Mouse (Mus musculus) right cerebral cortex, postnatal 25 days (tissue): Measurements from ENCODE around the gene Rbpjl.
A peak's percentile ranks its signal among the peaks of the same experiment; 100 is the strongest.

Experiments
- DNase-seq: peaks from one replicate; pipeline ENCODE4 v3.0.0; 2022

Gene Rbpjl

DNA sequence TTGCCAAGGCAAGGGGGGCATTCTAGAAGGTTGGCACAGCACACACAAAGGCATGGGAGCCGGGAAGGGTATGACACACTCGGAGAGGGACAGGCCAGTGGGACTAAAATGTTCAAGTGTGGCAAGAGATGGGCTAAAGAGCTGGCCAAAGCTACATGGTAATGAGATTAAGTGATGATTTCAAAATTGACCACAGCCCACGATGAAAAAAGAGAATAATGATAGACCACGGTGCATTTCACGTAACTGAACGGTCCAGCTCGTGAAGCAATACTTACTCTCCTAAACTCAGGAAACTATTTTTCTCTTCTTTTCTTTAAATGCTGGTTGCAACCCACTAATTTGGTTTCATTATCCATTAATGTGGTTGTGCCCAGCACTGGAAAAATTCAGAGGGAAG, 6.9 kb upstream of the Rbpjl start:
- DNase-seq, result no peak

DNA sequence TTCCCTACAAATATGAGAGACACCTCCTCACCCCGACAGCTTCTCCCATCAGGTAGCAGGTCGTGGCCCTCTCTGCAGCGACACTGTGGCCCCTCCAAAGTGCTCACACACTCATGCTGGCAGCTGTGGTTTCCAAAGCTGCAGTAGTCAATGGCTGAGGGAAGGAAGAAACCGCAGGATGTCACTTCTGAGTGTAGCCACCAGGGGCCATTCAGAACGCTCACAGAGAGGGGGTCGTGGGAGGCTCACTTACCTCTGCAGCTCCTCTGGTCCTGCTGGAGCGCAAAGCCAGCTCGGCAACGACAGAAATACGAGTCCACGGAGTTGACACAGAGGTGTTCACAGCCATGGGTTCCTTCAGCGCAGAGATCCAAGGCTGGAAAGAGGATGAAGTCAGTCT, 6.0 kb upstream of the Rbpjl start:
- no peak for DNase-seq

DNA sequence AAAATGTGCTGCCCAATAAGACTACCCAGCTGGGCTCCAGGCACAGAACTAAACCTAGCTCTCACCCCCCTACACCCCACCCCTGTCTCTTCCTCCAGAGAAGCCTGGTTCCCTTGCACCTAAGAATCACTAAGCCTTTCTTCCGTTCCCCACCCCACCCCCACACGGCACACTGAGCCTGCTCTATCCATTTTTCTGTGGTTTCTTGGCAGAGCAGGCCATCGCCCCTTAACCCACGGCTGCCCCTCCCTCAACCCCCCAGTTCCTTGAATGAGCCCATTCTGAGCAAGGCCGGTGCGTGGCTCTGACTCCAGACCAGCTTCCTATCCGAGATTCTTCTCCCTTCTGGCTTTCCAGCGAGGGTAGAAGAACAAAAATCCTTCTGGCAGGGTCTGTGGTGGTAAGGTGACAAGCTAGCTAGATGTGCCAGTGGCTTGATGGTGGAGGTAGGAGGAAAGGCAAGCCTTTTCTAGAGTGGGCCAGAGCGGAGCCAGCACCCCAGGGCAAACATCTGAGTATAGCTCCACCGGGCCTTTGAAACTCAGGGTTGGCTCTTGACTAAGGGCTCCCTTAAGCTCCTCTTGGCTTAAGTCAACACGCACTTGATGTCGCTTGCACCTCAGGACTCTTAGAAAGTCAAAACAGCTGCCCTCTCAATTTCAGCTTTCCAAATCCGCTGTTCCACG, 598 bp downstream of the Rbpjl start:
- DNase-seq, result no peak

DNA sequence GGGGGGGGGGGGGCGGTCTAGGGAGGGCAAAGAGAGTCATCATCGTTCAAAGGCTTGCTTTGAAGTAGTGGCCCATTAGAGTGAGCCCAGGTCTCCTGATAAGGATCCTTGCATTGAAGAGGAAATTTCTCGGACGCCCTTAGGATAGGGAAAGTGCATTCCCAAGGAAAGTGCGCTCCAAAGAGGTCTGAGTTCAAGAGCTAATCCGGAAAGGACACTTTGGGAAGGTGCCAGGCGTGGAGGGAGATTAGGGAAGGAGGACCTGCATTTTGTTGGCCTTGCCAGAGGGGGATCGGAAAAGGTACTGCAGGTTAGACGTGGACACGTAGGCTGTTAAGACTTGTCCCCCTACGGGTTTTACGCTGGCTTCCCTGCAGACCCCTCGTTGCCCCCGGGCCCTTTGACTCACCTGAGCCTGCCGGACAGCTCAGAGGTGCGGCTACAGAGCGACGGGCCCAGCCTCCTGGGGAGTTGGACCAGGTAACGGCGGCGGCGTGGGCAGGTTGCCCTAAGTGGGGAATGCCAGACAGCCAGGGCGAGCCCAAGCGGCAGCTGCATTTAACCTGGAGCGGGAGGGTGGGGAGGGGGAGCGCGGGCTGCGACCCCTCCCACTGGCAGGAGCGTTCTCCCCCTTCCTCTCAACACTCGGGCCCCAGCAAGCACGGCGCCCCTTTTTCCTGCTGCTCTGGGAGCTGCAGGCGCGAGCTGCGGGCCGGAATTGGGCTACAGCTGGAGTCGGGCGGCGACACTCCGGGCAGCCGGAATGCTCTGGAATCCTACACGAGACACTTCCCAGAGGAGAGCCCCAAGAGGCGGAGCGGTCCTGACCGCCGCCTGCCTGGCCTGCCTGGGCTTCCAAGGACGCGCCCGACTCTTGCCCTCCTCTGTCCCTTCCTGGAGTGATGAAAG, 1.4 kb downstream of the Rbpjl start:
- DNase-seq, result no peak

DNA sequence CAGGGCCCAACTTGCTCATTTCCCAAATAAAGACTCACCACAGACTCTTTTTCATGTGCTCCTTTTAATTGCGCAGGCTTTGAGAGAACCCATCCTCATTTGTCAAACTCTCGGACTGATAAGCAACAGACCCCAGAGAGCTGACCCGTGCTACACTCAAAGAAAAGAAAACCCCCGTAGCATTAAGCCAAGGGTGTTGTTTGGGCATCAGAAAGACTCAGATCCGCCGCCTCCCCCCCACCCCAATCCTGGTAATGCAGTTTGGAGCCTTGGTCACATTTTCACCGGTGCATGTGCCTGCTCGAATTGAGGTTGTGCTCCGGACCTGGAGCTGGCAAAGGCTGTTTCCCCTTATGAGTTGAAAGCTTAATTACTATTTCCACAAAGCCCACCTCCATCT, 2.1 kb downstream of the Rbpjl start, which contains the start of gene Matn4:
Gene Matn4, minus strand, starts transcription at position 101 of the 400 bp plus-strand sequence.
- no peak for DNase-seq

DNA sequence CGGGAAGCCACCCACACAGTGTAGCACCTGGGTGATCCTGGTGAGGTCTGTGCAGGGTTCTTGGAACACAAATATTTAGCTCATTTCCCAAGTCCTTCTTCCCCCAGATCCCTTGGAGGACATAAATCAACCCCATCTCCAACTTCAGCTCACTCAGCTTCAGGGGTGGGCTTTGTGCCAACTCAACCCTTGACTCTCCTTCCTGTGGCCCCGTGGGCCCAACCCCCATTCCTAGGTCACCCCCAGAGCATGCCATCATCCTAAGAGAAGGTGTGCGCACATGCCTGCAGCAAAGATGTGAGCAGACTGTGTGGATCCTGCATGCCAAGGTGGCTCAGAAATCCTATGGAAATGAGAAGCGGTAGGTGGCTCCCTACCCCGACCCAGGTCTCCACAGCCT, 2.6 kb downstream of the Rbpjl start:
- DNase-seq, result no peak

DNA sequence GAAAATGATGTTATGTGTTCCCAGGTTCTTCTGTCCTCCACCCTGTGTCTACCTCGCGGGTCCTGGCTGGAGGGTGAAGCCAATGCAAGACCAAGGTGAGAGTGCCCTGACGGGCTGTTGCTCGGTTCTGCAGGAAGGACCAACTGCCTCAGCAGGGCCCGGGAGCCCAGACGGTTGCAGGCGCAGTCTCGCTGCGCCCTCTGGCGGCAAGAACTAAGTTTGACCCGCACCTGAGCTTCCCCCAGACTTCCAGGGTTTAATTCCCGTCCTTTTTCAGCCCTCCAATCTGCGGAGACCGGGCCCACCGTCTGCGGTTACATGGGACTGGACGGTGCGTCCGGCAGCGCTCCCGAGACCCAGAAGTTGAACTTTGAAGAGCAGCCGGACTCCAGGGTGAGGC, 4.8 kb downstream of the Rbpjl start:
- peak; percentile 63 for DNase-seq

DNA sequence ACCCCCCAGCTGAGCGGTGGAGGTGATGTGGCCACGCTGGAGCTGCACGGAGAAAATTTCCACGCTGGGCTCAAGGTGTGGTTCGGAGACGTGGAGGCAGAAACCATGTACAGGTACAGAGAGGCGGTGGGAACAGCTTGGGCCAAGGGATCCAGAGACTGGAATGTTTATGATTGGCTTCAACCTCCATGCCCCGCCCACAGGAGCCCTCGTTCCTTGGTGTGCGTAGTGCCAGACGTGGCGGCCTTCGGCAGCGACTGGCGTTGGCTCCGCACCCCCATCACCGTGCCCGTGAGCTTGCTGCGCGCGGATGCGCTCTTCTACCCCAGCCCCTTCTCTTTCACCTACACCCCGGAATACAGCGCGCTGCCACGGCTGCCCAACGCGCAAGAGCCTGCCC, 11.2 kb downstream of the Rbpjl start:
- DNase-seq, result no peak

DNA sequence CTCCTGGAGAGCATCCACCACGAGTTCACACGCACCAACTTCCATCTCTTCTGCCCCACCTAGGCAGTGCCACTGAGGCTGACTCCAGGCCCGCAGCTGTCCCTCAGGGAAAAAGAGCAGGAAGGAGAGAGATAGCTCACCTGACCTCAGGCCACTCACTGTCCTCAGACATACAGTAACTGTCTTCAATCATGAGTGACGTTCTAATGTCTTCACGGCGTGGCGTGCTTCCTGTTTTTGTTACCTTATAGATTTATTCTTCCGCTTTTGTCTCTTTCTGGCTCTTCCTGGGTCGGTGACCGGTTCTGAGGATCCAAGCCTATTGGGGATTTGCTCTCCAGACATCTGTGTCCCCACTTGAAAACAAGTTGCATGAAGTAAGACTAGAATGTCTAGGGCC, 11.6 kb downstream of the Rbpjl start:
- no peak for DNase-seq

DNA sequence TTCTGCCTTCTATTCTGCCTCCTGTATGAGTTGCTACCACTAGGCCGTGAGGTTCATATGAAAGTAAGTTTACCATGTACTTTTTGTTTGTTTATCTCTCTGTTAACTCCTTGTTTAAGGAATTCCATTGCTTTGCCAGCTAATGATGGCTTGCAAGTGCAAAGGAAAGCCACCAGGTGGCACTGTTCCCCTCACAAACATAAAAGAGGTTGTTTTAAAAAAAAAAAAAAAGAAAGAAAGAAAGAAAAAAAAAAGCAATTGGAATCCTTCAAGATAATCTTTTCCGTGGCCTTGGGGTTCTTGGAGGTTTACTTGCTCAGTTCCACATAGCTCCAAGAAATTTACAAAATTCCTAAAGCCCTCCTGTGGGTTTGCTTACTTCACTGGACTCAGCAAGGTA, 14.3 kb downstream of the Rbpjl start:
- no peak for DNase-seq

DNA sequence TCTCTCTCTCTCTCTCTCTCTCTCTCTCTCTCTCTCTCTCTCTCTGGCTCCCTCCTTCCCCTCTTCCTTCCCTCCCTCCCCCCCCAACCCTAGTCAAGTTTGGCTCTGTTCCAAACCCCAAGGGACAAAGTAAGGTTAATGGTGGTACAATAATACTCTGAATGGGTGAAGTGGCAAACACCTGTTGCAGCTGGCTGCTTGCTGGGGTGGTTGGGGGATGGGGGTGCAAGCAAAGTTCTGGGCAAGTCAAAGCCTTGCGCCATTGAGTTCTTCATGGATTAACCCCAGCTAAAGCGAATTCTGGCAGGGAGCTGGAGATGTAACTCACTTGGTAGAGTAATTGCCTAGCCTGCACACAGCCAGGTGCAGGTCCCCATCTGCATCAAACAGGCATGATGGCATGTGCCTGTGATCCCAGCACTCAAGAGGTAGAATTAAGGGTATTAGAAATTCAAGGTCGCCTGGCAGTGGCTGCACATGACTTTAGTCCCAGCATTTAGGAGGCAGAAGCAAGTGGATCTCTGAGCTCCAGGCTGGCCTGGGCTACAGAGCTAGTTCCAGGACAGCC, 15.5 kb downstream of the Rbpjl start:
- DNase-seq, result no peak

DNA sequence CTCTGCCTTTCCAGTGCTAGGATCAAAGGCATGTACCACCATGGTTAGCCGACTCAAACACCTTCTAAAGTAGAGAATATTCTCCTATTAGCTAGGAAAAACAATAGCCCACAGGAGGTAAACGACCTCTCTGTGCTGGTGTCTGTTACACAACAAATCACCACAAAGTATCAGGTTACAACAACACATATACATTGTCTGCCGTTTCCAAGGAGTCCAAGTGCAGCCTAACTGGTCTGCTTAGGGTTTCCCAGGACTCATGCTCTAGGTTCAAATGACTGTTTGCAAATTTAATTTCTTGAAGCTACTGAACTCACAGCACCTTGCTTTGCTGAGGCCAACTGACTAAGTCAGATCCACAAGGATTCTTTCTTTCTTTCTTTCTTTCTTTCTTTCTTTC, 16.5 kb downstream of the Rbpjl start:
- no peak for DNase-seq

DNA sequence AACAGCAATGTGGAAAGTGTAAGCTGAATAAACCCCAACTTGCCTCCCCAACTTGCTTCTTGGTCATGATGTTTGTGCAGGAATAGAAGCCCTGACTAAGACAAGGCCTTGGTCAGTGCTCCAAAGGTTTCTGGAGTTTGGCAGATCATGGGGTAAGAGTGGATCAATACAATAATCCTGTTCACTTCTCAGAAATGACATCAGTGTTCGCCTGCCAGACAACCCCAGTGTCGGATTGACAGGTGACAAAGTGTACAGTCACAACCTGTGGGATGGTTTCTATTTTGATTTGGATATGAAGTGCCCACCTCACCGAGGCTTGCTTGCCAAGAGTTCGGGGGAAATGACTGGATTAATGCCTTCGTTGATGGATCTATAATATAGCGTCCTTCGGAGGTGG, 18.4 kb downstream of the Rbpjl start:
- DNase-seq, result no peak

DNA sequence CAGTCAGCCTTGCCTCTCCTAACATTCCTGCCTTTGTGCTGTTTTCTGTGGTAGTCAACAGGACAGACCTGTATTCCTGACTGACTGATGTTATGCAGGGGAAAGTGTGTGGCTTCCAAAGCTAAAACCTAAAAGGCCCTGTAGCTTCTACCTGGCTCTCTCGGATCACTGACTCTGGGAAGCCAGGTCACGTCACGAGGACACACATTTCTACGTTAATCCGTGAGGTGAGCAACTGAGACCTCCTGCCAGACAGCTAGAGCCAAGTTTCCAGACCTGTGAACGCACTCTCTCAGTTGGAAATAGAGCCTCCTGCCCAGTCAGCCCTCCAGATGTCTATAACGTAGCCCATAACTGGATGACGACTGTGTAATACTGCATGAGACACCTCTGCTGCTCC, 19.0 kb downstream of the Rbpjl start:
- no peak for DNase-seq

DNA sequence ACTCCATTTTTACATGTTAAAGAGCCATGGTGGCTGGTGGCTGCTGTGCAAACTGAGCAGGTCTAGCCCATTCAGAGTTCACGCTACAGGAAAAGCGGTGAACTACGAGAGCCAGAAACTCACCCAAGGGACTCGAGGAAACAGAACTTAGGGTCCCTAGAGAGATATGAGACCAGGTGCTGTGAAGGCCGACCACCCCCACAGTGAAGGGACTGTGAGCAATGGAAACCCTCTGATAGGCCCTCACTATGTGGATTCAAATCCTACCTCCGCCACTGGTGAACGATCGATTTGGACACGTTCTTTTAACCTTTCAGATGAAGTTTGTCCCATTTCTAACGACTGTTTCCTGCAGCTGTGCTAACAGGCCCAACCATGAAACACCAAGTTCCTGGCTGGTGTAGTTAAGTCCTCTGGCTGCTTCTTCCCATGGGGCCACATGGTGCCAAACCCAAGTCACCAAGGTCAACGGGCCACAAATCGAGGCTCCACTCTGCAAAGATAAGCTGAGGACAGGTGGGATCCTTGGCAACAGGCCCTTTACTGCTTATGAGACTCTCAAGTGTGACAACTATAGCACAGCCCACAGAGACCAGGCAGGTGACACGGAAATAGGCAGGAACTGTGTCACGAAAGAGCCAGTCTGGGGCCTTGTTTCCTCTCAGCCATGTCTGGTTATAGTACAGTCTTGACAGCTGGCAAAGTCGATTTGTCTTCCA, 19.9 kb downstream of the Rbpjl start:
- no peak for DNase-seq

DNA sequence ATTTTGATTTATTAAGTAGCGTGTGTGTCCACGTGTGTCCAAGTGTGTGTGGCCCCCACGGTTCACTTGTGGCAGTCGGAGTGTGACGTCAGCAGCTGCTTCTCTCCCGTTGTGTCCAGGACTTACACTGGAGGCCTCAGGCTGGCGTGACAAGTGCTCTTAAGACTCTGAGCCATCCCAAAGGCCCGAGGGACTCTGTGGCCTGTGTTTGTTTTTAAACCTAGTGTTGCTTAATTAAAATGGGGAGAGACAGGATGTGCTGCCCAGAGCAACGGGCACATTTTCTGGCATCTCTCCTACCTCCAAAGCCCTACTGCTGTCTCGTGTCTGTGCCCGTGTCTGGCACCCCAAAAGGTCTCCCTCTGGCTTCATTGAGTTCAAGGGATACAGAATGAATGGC, 20.5 kb downstream of the Rbpjl start:
- no peak for DNase-seq

DNA sequence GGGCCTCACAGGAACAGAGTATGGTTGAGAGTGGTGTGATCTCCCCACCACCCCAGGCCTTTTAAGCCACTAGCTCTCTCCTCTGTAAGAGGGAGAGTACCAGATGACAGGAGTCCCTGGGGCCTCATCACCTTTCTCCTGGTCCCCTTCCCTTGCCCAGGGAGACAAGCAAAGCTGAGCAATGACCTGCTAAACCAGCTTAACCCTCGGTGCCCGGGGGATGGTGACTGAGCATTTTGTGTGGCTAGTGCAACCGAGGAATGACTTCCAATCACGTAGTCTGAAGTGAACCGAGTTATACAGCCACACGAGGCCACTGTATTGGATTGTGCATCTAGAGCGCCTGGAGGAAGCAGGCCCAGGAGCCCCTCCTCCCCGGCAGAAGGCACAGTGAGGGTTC, 21.5 kb downstream of the Rbpjl start:
- DNase-seq, result no peak

DNA sequence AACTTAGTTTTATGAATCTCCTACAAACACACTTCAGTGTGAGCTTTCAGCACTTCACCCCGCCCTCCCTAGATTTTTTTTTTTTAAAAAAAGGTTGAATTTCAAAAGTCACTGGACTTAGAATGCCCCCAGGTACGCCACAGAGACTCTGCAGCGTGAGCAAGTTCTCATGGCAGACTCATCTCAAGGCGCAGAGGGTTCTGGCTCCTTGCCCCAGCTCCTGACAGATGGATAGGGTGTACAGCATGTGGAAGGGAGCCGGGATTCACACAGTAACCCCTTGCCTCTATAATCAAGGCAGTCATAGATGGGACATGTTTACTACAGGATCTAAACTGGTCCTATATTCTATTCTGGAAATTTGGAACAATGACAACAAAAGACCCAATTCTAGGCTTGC, 22.5 kb downstream of the Rbpjl start:
- no peak for DNase-seq

DNA sequence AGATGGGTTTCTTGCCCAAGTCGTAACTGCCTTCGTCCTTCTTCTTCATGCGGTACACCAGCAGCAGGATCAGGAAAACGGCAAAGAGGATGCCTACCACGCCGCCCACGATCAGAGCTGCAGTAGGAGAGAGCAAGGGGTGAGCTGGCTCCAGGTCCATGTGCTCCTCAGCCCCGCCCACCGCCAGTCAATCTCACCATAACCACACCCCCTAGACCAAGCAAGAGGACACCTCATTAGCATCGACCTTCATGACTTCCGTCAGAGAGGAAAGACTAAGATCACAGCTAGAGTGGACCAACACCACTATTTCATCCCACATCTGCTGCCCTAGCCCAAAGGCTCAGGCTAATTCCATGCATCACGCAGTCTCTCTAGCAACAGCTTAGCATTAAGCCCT, 23.2 kb downstream of the Rbpjl start:
- no peak for DNase-seq

DNA sequence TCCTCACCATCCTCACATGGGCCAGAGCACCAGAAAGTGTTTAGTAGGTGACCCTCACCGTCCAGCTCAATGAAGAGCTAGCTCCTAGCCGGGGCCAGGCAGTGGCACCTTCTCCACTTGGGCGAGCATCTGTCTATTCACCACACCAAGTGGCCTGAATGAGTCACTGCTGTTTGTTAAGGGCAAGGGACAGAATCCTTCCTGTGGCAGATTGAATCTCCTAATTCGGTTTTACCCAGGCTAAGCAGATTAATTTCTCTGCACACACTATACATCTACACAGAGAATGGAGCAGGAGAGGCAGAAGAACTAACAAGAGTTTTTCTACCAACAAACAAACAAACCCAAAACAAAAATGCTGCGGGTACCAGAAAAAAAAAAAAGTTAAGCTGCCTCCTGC, 24.0 kb downstream of the Rbpjl start:
- DNase-seq, result no peak

DNA sequence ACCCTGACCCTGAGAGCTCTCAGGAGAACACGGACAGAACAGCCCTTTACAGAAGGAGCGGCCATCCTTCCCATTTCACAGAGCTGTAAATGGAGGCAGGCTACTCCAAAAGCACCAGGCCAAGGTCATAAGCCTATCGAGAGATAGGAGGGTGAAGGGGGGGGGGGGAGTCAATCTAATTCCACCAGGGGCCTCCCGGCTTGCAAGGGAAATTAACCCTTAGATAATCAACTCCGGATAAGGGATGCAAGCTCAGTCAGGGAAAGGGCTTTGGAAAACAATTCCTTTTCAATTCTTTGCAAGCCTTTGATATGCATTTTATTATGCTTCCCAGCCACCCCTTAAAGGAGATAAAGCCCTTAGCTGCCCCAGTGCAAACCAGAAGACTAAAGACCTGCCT, 25.5 kb downstream of the Rbpjl start:
- DNase-seq, result no peak

DNA sequence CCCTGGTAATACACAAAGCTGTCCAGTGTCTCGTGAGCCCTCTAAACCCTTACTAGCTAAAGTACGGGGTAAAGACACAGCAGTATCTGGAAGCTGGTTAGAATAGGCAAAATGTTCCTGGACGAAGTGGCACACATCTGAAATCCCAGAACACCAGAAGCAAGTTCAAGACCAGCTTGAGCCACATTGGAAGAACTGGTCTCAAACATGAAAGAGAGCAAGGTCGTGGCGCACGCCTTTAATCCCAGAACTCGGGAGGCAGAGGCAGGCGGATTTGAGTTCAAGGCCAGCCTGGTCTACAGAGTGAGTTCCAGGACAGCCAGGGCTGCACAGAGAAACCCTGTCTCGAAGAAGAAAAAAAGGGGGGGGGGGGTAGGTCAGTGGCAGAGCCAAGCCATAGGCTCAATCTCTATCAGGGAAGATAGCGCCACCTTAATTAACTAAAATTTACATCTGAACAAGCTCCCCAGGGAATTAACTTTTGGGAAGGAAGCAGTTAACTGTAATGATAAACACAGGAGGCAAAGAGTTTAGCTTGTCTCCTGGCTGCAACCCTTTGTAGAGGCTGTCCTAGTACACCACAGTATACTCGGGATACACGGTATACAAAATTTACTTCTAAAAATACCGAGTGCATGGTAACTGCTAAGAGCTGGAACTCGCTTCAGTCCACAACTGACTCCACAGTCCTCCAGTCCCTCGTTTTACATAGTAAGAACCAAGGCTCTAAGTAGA, 27.1 kb downstream of the Rbpjl start:
- no peak for DNase-seq

DNA sequence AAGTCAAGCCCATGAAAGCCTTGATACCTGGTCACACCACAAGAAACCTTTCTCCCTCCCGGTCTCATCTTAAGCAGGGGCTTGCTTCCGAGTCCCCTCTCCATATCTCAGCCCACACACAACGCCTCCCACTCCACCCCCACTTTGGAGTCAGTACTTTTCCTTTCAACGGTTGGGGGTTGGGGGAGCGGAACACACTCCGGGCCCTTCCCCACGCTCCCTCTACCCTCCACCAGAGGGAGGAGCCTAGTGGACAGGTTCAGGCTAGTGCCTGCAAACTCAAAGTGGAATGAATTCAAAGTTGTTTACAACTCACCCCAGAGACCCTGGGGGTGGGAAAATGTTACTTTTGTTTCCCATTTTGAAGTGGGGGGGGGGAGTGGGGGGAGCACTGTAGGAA, 27.8 kb downstream of the Rbpjl start:
- DNase-seq, result no peak
